Mouse (Mus musculus) cortical plate, adult 2 months (tissue): ENCODE measurements at regions not wholly inside any gene's neighbourhood (a gene's known extent, or its start where the extent isn't known, plus 50 kb on each side); places are given as distances from the start of the nearest gene placed in this dataset.

Source experiments
- H3K27ac ChIP-seq: fragments of 200-500 bp; 2 replicates; pipeline ENCODE4 v1.5.1; 2012; ENCODE audit warnings: low read length, control low read depth, inconsistent platforms; ENCODE audit not compliant: insufficient read depth
- H3K4me1 ChIP-seq: fragments of 200-500 bp; 2 replicates; pipeline ENCODE4 v1.6.1; 2011; ENCODE audit warnings: low read length; ENCODE audit not compliant: control insufficient read depth, insufficient read depth
- H3K4me3 ChIP-seq: fragments of 200-500 bp; 2 replicates; pipeline ENCODE4 v1.5.1; 2011; ENCODE audit warnings: mild to moderate bottlenecking, low read length, control low read depth; ENCODE audit not compliant: insufficient read depth
- CTCF ChIP-seq: fragments of 200-500 bp; IDR thresholded peaks from 2 replicates; pipeline ENCODE4 v1.5.1; 2011; ENCODE audit warnings: mild to moderate bottlenecking, control low read depth, low read length; ENCODE audit not compliant: insufficient read depth; ENCODE audit errors: extremely low read depth
- POLR2A ChIP-seq: fragments of 200-500 bp; IDR thresholded peaks from 2 replicates; pipeline ENCODE4 v1.6.1; 2011; ENCODE audit warnings: mild to moderate bottlenecking, low read length, control low read depth; ENCODE audit not compliant: insufficient read depth; ENCODE audit errors: extremely low read depth

GRCm38 (mm10) chr5:75461368-75461767 is 113.3 kb upstream of the Kit start:
- H3K4me1 ChIP-seq = no peaks in the 10 kb centered on the region
- H3K27ac ChIP-seq = no peak overlapping the region
- no peak overlapping the region for H3K4me3 ChIP-seq
- TF ChIP-seq POLR2A (no peak), CTCF (no peak)

- TF ChIP-seq POLR2A = no peak
- TF ChIP-seq CTCF = no peak
- H3K4me3 ChIP-seq = no peak overlapping the region
- H3K27ac ChIP-seq = no peak overlapping the region
- H3K4me1 ChIP-seq = no peaks in the 10 kb centered on the region
Measured at GRCm38 (mm10) chr5:75463591-75463990, 111.1 kb upstream of the Kit start.

GRCm38 (mm10) chr5:75465701-75466100 is 109.0 kb upstream of the Kit start:
- H3K4me1 ChIP-seq = no peaks in the 10 kb centered on the region
- no peak overlapping the region for H3K4me3 ChIP-seq
- H3K27ac ChIP-seq = no peak overlapping the region
- TF ChIP-seq POLR2A = no peak
- TF ChIP-seq CTCF = no peak

- no peak overlapping the region for H3K4me3 ChIP-seq
- no peak overlapping the region for H3K27ac ChIP-seq
- TF ChIP-seq CTCF = no peak
- no peak for TF ChIP-seq POLR2A
- H3K4me1 ChIP-seq = no peaks in the 10 kb centered on the region
Measured at GRCm38 (mm10) chr5:75466941-75467340, 107.8 kb upstream of the Kit start.

DNA sequence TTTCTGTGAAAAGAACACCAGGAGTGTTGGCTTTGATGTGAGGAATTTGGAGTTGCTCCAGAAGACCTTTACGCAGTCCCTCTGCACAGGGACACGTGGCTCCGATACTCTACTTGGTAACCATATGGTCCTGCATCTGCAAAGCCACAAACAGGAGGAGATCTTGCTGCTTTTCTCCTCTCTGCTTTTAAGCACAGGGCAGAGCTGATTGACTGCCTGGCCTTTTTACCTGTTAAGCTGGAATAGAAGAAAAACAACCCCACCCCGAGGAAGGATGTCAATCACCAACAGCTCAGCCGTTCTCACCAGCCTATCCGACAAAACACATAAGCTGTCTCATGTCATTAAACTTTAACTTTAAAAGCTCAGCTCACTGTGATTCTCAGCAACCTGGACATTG is 106.8 kb upstream of the Kit start:
- Histone ChIP-seq H3K4me1 (no peaks in the 10 kb centered on the region), H3K27ac (no peak overlapping the region), H3K4me3 (no peak overlapping the region)
- no peak for TF ChIP-seq CTCF
- no peak for TF ChIP-seq POLR2A

- Histone ChIP-seq H3K4me1 (no peaks in the 10 kb centered on the region), H3K27ac (no peak overlapping the region)
- TF ChIP-seq CTCF (no peak), POLR2A (no peak)
Measured at GRCm38 (mm10) chr5:75471010-75471409, 103.7 kb upstream of the Kit start.

DNA sequence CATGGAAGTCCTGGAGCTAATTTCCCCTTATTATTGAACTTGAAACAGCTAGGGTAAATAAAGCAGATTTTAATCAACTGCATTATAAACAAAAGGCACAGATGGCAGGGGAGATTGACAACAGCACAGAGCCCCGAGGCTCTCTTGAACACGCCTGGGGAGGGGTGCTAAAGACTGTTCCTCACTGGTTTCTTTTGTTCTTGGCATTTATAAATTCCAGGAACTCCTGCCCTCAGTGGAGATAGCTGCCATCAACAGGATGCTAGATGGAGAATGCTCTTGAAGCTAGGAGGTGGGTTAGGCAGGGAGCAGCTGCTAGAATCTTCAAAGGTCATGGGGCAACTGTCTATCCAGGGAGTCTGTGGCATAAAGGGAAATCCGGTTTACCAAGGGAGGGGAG is 102.2 kb upstream of the Kit start:
- TF ChIP-seq POLR2A (no peak), CTCF (no peak)
- H3K27ac ChIP-seq = no peak overlapping the region
- no peaks in the 10 kb centered on the region for H3K4me1 ChIP-seq
- no peak overlapping the region for H3K4me3 ChIP-seq

More at GRCm38 (mm10) chr5:75471010-75471409, 103.7 kb upstream of the Kit start:
- H3K4me3 ChIP-seq = no peak overlapping the region

GRCm38 (mm10) chr5:75475414-75475813 is 99.3 kb upstream of the Kit start:
- Histone ChIP-seq H3K4me3 (no peak overlapping the region), H3K4me1 (no peaks in the 10 kb centered on the region), H3K27ac (no peak overlapping the region)
- TF ChIP-seq POLR2A (no peak), CTCF (no peak)

GRCm38 (mm10) chr5:75478499-75478898 is 96.2 kb upstream of the Kit start:
- H3K4me3 ChIP-seq = no peak overlapping the region
- H3K4me1 ChIP-seq = no peaks in the 10 kb centered on the region
- H3K27ac ChIP-seq = no peak overlapping the region
- no peak for TF ChIP-seq POLR2A

- no peaks in the 10 kb centered on the region for H3K4me1 ChIP-seq
- no peak for TF ChIP-seq POLR2A
- no peak for TF ChIP-seq CTCF
- H3K27ac ChIP-seq = no peak overlapping the region
- no peak overlapping the region for H3K4me3 ChIP-seq
Measured at GRCm38 (mm10) chr5:75479149-75479548, 95.6 kb upstream of the Kit start.

DNA sequence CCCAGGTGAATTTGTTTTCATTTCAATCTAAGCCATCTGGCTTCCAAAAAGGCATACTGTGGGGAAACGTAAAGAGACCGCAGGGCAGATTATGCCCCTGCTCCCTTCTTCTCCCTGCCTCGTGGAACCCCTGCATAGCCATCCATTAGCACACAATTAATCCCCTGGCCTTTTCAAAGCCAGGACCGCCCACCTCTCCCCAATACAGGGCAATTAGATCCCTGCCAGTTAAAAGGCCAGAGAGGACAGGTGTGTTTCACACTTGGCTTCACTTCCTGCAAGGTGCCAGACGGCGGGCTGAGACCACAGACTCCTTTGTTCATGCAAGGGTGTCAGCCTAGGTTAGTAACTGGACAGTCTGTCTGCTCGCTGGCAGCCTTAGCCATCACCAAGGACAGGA is 93.1 kb upstream of the Kit start:
- no peak overlapping the region for H3K27ac ChIP-seq
- TF ChIP-seq POLR2A = no peak
- no peak for TF ChIP-seq CTCF
- H3K4me3 ChIP-seq = no peak overlapping the region
- H3K4me1 ChIP-seq = no peaks in the 10 kb centered on the region
